Mouse (Mus musculus): ENCODE data around the gene Galnt2.

The Galnt2 gene

GRCm38 (mm10) chr8:124317191-124317682, 86.0 kb downstream of the Galnt2 start:
- Histone ChIP-seq H3K9me3 (ENCODE audit: low read length) (no peaks in the 10 kb centered on the region), H3K4me1 (replicated peaks; ENCODE audit: low read depth, low read length) (peaks cover 26% of the 10 kb centered on the region), H3K4me3 (replicated peaks; ENCODE audit: low read length) (no peak overlapping the region), H3K36me3 (ENCODE audit: insufficient read depth, low read length) (peaks cover 21% of the 10 kb centered on the region), H3K27me3 (ENCODE audit: insufficient read depth, low read length) (no peaks in the 10 kb centered on the region)
- TF ChIP-seq NANOG (IDR thresholded peaks at IDR 0.05; ENCODE audit: borderline replicate concordance, low read length), result no peak
- TF ChIP-seq CTCF (conservative IDR thresholded peaks at IDR 0.05; ENCODE audit: low read length), result no peak
- TF ChIP-seq POU5F1 (IDR thresholded peaks at IDR 0.05; ENCODE audit: borderline replicate concordance, low read length), result no peak

- TF ChIP-seq NANOG (IDR thresholded peaks at IDR 0.05; ENCODE audit: borderline replicate concordance, low read length), result no peak
- no peak for TF ChIP-seq CTCF (conservative IDR thresholded peaks at IDR 0.05; ENCODE audit: low read length)
- no peak for TF ChIP-seq POU5F1 (IDR thresholded peaks at IDR 0.05; ENCODE audit: borderline replicate concordance, low read length)
- Histone ChIP-seq H3K4me3 (replicated peaks; ENCODE audit: low read length) (no peak overlapping the region), H3K9me3 (ENCODE audit: low read length) (no peaks in the 10 kb centered on the region), H3K4me1 (replicated peaks; ENCODE audit: low read depth, low read length) (peaks cover 26% of the 10 kb centered on the region), H3K36me3 (ENCODE audit: insufficient read depth, low read length) (peaks cover 27% of the 10 kb centered on the region), H3K27me3 (ENCODE audit: insufficient read depth, low read length) (no peaks in the 10 kb centered on the region)
These were observed 86.6 kb downstream of the Galnt2 start for GRCm38 (mm10) chr8:124317821-124318220.

GRCm38 (mm10) chr8:124318612-124319315, 87.6 kb downstream of the Galnt2 start:
- Histone ChIP-seq H3K36me3 (ENCODE audit: insufficient read depth, low read length) (peaks cover 29% of the 10 kb centered on the region), H3K9me3 (ENCODE audit: low read length) (no peaks in the 10 kb centered on the region), H3K27me3 (ENCODE audit: insufficient read depth, low read length) (no peaks in the 10 kb centered on the region), H3K4me3 (replicated peaks; ENCODE audit: low read length) (no peak overlapping the region), H3K4me1 (replicated peaks; ENCODE audit: low read depth, low read length) (peaks cover 26% of the 10 kb centered on the region)
- TF ChIP-seq CTCF (conservative IDR thresholded peaks at IDR 0.05; ENCODE audit: low read length), result no peak
- no peak for TF ChIP-seq NANOG (IDR thresholded peaks at IDR 0.05; ENCODE audit: borderline replicate concordance, low read length)
- TF ChIP-seq POU5F1 (IDR thresholded peaks at IDR 0.05; ENCODE audit: borderline replicate concordance, low read length), result no peak

GRCm38 (mm10) chr8:124319316-124319652, 88.1 kb downstream of the Galnt2 start:
- H3K9me3 ChIP-seq (ENCODE audit: low read length), result no peaks in the 10 kb centered on the region
- H3K27me3 ChIP-seq (ENCODE audit: insufficient read depth, low read length), result no peaks in the 10 kb centered on the region
- H3K4me3 ChIP-seq (replicated peaks; ENCODE audit: low read length), result no peak overlapping the region
- H3K36me3 ChIP-seq (ENCODE audit: insufficient read depth, low read length), result peaks cover 31% of the 10 kb centered on the region
- TF ChIP-seq NANOG (IDR thresholded peaks at IDR 0.05; ENCODE audit: borderline replicate concordance, low read length) (no peak), CTCF (conservative IDR thresholded peaks at IDR 0.05; ENCODE audit: low read length) (no peak), POU5F1 (IDR thresholded peaks at IDR 0.05; ENCODE audit: borderline replicate concordance, low read length) (no peak)
- peaks cover 26% of the 10 kb centered on the region for H3K4me1 ChIP-seq (replicated peaks; ENCODE audit: low read depth, low read length)

GRCm38 (mm10) chr8:124321227-124321840, 90.1 kb downstream of the Galnt2 start:
- H3K4me3 ChIP-seq (replicated peaks; ENCODE audit: low read length), result no peak overlapping the region

GRCm38 (mm10) chr8:124323356-124323755, 92.2 kb downstream of the Galnt2 start:
- no peaks in the 10 kb centered on the region for H3K9me3 ChIP-seq (ENCODE audit: low read length)
- H3K36me3 ChIP-seq (ENCODE audit: insufficient read depth, low read length), result peaks cover 63% of the 10 kb centered on the region
- H3K27me3 ChIP-seq (ENCODE audit: insufficient read depth, low read length), result no peaks in the 10 kb centered on the region
- H3K4me1 ChIP-seq (replicated peaks; ENCODE audit: low read depth, low read length), result peaks cover 15% of the 10 kb centered on the region
- H3K4me3 ChIP-seq (replicated peaks; ENCODE audit: low read length), result no peak overlapping the region
- TF ChIP-seq CTCF (conservative IDR thresholded peaks at IDR 0.05; ENCODE audit: low read length), result no peak
- no peak for TF ChIP-seq NANOG (IDR thresholded peaks at IDR 0.05; ENCODE audit: borderline replicate concordance, low read length)
- no peak for TF ChIP-seq POU5F1 (IDR thresholded peaks at IDR 0.05; ENCODE audit: borderline replicate concordance, low read length)

More at GRCm38 (mm10) chr8:124321227-124321840, 90.1 kb downstream of the Galnt2 start:
- Histone ChIP-seq H3K27me3 (ENCODE audit: insufficient read depth, low read length) (no peaks in the 10 kb centered on the region), H3K4me1 (replicated peaks; ENCODE audit: low read depth, low read length) (peaks cover 13% of the 10 kb centered on the region), H3K9me3 (ENCODE audit: low read length) (no peaks in the 10 kb centered on the region), H3K36me3 (ENCODE audit: insufficient read depth, low read length) (peaks cover 46% of the 10 kb centered on the region)
- TF ChIP-seq NANOG (IDR thresholded peaks at IDR 0.05; ENCODE audit: borderline replicate concordance, low read length) (no peak), POU5F1 (IDR thresholded peaks at IDR 0.05; ENCODE audit: borderline replicate concordance, low read length) (no peak)

GRCm38 (mm10) chr8:124328259-124328658, 97.1 kb downstream of the Galnt2 start:
- TF ChIP-seq NANOG (IDR thresholded peaks at IDR 0.05; ENCODE audit: borderline replicate concordance, low read length) (no peak), POU5F1 (IDR thresholded peaks at IDR 0.05; ENCODE audit: borderline replicate concordance, low read length) (no peak), CTCF (conservative IDR thresholded peaks at IDR 0.05; ENCODE audit: low read length) (no peak)
- Histone ChIP-seq H3K9me3 (ENCODE audit: low read length) (no peaks in the 10 kb centered on the region), H3K27me3 (ENCODE audit: insufficient read depth, low read length) (no peaks in the 10 kb centered on the region), H3K4me1 (replicated peaks; ENCODE audit: low read depth, low read length) (peaks cover 28% of the 10 kb centered on the region), H3K36me3 (ENCODE audit: insufficient read depth, low read length) (peaks cover 81% of the 10 kb centered on the region), H3K4me3 (replicated peaks; ENCODE audit: low read length) (no peak overlapping the region)

GRCm38 (mm10) chr8:124329690-124330089, 98.5 kb downstream of the Galnt2 start:
- no peak overlapping the region for H3K4me3 ChIP-seq (replicated peaks; ENCODE audit: low read length)
- no peaks in the 10 kb centered on the region for H3K27me3 ChIP-seq (ENCODE audit: insufficient read depth, low read length)
- no peak for TF ChIP-seq CTCF (conservative IDR thresholded peaks at IDR 0.05; ENCODE audit: low read length)
- no peak for TF ChIP-seq NANOG (IDR thresholded peaks at IDR 0.05; ENCODE audit: borderline replicate concordance, low read length)
- TF ChIP-seq POU5F1 (IDR thresholded peaks at IDR 0.05; ENCODE audit: borderline replicate concordance, low read length), result no peak
- peaks cover 28% of the 10 kb centered on the region for H3K4me1 ChIP-seq (replicated peaks; ENCODE audit: low read depth, low read length)
- H3K9me3 ChIP-seq (ENCODE audit: low read length), result no peaks in the 10 kb centered on the region
- H3K36me3 ChIP-seq (ENCODE audit: insufficient read depth, low read length), result peaks cover 81% of the 10 kb centered on the region
